Mouse (Mus musculus): ENCODE data around the gene Fsip1. TPM values are rescaled to one million over a fixed set of nuclear protein-coding genes. Genes with fewer than 3 reads are reported as not detected.

Gene Fsip1
- polyA plus RNA-seq, 1 experiment from 2014 or later = 0.13 TPM

- Histone ChIP-seq H3K4me2 (no peak overlapping the region), H3K9me3 (replicated peaks) (no peaks in the 10 kb centered on the region), H3K4me1 (replicated peaks) (peaks cover 8% of the 10 kb centered on the region), H3K4me3 (replicated peaks) (no peak overlapping the region), H3K27ac (replicated peaks) (no peak overlapping the region), H3K27me3 (no peaks in the 10 kb centered on the region), H3K9ac (no peak overlapping the region), H3K36me3 (replicated peaks) (no peaks in the 10 kb centered on the region)
- ATAC-seq (ENCODE audit: insufficient read depth) = no peak
- 72% methylated on average over 8 of the region's 8 CpGs for WGBS (ENCODE audit: insufficient replicate concordance)
Measured at GRCm38 (mm10) chr2:118254516-118254915, 2.2 kb downstream of the Fsip1 start.

GRCm38 (mm10) chr2:118248966-118249365 lies 7.8 kb downstream of the Fsip1 start:
- H3K9me3 ChIP-seq (replicated peaks) = no peaks in the 10 kb centered on the region
- H3K4me2 ChIP-seq = no peak overlapping the region
- no peaks in the 10 kb centered on the region for H3K36me3 ChIP-seq (replicated peaks)
- no peaks in the 10 kb centered on the region for H3K27me3 ChIP-seq
- no peak for ATAC-seq (ENCODE audit: insufficient read depth)
- no peak overlapping the region for H3K4me3 ChIP-seq (replicated peaks)
- WGBS (ENCODE audit: insufficient replicate concordance) = 63% methylated on average over 12 of the region's 12 CpGs
- H3K27ac ChIP-seq (replicated peaks) = no peak overlapping the region
- H3K9ac ChIP-seq = no peak overlapping the region
- no peaks in the 10 kb centered on the region for H3K4me1 ChIP-seq (replicated peaks)

- Histone ChIP-seq H3K27ac (replicated peaks) (no peak overlapping the region), H3K4me2 (no peak overlapping the region), H3K36me3 (replicated peaks) (no peaks in the 10 kb centered on the region), H3K4me1 (replicated peaks) (no peaks in the 10 kb centered on the region), H3K9ac (no peak overlapping the region), H3K4me3 (replicated peaks) (no peak overlapping the region), H3K27me3 (no peaks in the 10 kb centered on the region), H3K9me3 (replicated peaks) (no peaks in the 10 kb centered on the region)
- WGBS (ENCODE audit: insufficient replicate concordance) = 32% methylated on average over 2 of the region's 2 CpGs
- ATAC-seq (ENCODE audit: insufficient read depth) = no peak
Measured at GRCm38 (mm10) chr2:118248016-118248415, 8.8 kb downstream of the Fsip1 start.

- Histone ChIP-seq H3K27me3 (no peaks in the 10 kb centered on the region), H3K9ac (no peak overlapping the region), H3K4me1 (replicated peaks) (no peaks in the 10 kb centered on the region), H3K27ac (replicated peaks) (no peak overlapping the region), H3K9me3 (replicated peaks) (no peaks in the 10 kb centered on the region), H3K36me3 (replicated peaks) (no peaks in the 10 kb centered on the region), H3K4me2 (no peak overlapping the region), H3K4me3 (replicated peaks) (no peak overlapping the region)
- WGBS (ENCODE audit: insufficient replicate concordance) = 7% methylated on average over 10 of the region's 10 CpGs
- ATAC-seq (ENCODE audit: insufficient read depth) = no peak
Measured at GRCm38 (mm10) chr2:118245914-118246313, 10.9 kb downstream of the Fsip1 start.

GRCm38 (mm10) chr2:118236196-118236595 lies 20.6 kb downstream of the Fsip1 start:
- Histone ChIP-seq H3K27me3 (no peaks in the 10 kb centered on the region), H3K9me3 (replicated peaks) (no peaks in the 10 kb centered on the region), H3K4me1 (replicated peaks) (no peaks in the 10 kb centered on the region), H3K27ac (replicated peaks) (no peak overlapping the region), H3K9ac (no peak overlapping the region), H3K36me3 (replicated peaks) (no peaks in the 10 kb centered on the region), H3K4me2 (no peak overlapping the region), H3K4me3 (replicated peaks) (no peak overlapping the region)
- no peak for ATAC-seq (ENCODE audit: insufficient read depth)
- WGBS (ENCODE audit: insufficient replicate concordance) = 72% methylated on average over 7 of the region's 7 CpGs

- no peak for ATAC-seq (ENCODE audit: insufficient read depth)
- H3K36me3 ChIP-seq (replicated peaks) = no peaks in the 10 kb centered on the region
- H3K27me3 ChIP-seq = no peaks in the 10 kb centered on the region
- no peak overlapping the region for H3K9ac ChIP-seq
- H3K4me1 ChIP-seq (replicated peaks) = no peaks in the 10 kb centered on the region
- H3K9me3 ChIP-seq (replicated peaks) = no peaks in the 10 kb centered on the region
- no peak overlapping the region for H3K4me3 ChIP-seq (replicated peaks)
- no peak overlapping the region for H3K4me2 ChIP-seq
- H3K27ac ChIP-seq (replicated peaks) = no peak overlapping the region
- WGBS (ENCODE audit: insufficient replicate concordance) = 54% methylated on average over 3 of the region's 3 CpGs
Measured at GRCm38 (mm10) chr2:118235614-118236013, 21.2 kb downstream of the Fsip1 start.

GRCm38 (mm10) chr2:118230544-118230943 lies 26.2 kb downstream of the Fsip1 start:
- Histone ChIP-seq H3K4me2 (no peak overlapping the region), H3K27ac (replicated peaks) (no peak overlapping the region), H3K4me3 (replicated peaks) (no peak overlapping the region), H3K27me3 (no peaks in the 10 kb centered on the region), H3K9ac (no peak overlapping the region), H3K9me3 (replicated peaks) (no peaks in the 10 kb centered on the region), H3K4me1 (replicated peaks) (no peaks in the 10 kb centered on the region), H3K36me3 (replicated peaks) (no peaks in the 10 kb centered on the region)
- 55% methylated on average over 3 of the region's 3 CpGs for WGBS (ENCODE audit: insufficient replicate concordance)
- ATAC-seq (ENCODE audit: insufficient read depth) = no peak

- Histone ChIP-seq H3K4me1 (replicated peaks) (no peaks in the 10 kb centered on the region), H3K27me3 (no peaks in the 10 kb centered on the region), H3K4me3 (replicated peaks) (no peak overlapping the region), H3K9ac (no peak overlapping the region), H3K36me3 (replicated peaks) (no peaks in the 10 kb centered on the region), H3K27ac (replicated peaks) (no peak overlapping the region), H3K4me2 (no peak overlapping the region), H3K9me3 (replicated peaks) (no peaks in the 10 kb centered on the region)
- no peak for ATAC-seq (ENCODE audit: insufficient read depth)
- WGBS (ENCODE audit: insufficient replicate concordance) = 72% methylated on average over 4 of the region's 4 CpGs
Measured at GRCm38 (mm10) chr2:118228486-118229079, 28.2 kb downstream of the Fsip1 start.

- Histone ChIP-seq H3K9me3 (replicated peaks) (no peaks in the 10 kb centered on the region), H3K9ac (no peak overlapping the region), H3K27me3 (no peaks in the 10 kb centered on the region), H3K4me3 (replicated peaks) (no peak overlapping the region), H3K27ac (replicated peaks) (no peak overlapping the region), H3K4me1 (replicated peaks) (no peaks in the 10 kb centered on the region), H3K4me2 (no peak overlapping the region), H3K36me3 (replicated peaks) (no peaks in the 10 kb centered on the region)
- ATAC-seq (ENCODE audit: insufficient read depth) = no peak
- WGBS (ENCODE audit: insufficient replicate concordance) = 52% methylated on average over 10 of the region's 10 CpGs
Measured at GRCm38 (mm10) chr2:118225316-118226041, 31.3 kb downstream of the Fsip1 start.

- H3K36me3 ChIP-seq (replicated peaks) = no peaks in the 10 kb centered on the region
- WGBS (ENCODE audit: insufficient replicate concordance) = 18% methylated on average over 4 of the region's 4 CpGs
- ATAC-seq (ENCODE audit: insufficient read depth) = no peak
- H3K4me1 ChIP-seq (replicated peaks) = no peaks in the 10 kb centered on the region
- H3K4me3 ChIP-seq (replicated peaks) = no peak overlapping the region
- no peak overlapping the region for H3K9ac ChIP-seq
- no peaks in the 10 kb centered on the region for H3K9me3 ChIP-seq (replicated peaks)
- H3K4me2 ChIP-seq = no peak overlapping the region
- H3K27ac ChIP-seq (replicated peaks) = no peak overlapping the region
- no peaks in the 10 kb centered on the region for H3K27me3 ChIP-seq
Measured at GRCm38 (mm10) chr2:118217993-118218595, 38.7 kb downstream of the Fsip1 start.

GRCm38 (mm10) chr2:118209712-118210111 lies 47.1 kb downstream of the Fsip1 start:
- WGBS (ENCODE audit: insufficient replicate concordance) = 43% methylated on average over 5 of the region's 5 CpGs
- Histone ChIP-seq H3K4me1 (replicated peaks) (no peaks in the 10 kb centered on the region), H3K9me3 (replicated peaks) (no peaks in the 10 kb centered on the region), H3K36me3 (replicated peaks) (no peaks in the 10 kb centered on the region), H3K27me3 (no peaks in the 10 kb centered on the region), H3K9ac (no peak overlapping the region), H3K4me3 (replicated peaks) (no peak overlapping the region), H3K27ac (replicated peaks) (no peak overlapping the region), H3K4me2 (no peak overlapping the region)
- ATAC-seq (ENCODE audit: insufficient read depth) = no peak

Measured in liver, embryonic 15.5 days (tissue).